Mouse (Mus musculus) lung, postnatal 4 days (tissue): ENCODE measurements around the gene Pdlim1.

ENCODE experiments used
- DNase-seq, 2 experiments: peaks; one replicate each; pipeline ENCODE4 v3.0.0; 2021

The Pdlim1 gene

DNA sequence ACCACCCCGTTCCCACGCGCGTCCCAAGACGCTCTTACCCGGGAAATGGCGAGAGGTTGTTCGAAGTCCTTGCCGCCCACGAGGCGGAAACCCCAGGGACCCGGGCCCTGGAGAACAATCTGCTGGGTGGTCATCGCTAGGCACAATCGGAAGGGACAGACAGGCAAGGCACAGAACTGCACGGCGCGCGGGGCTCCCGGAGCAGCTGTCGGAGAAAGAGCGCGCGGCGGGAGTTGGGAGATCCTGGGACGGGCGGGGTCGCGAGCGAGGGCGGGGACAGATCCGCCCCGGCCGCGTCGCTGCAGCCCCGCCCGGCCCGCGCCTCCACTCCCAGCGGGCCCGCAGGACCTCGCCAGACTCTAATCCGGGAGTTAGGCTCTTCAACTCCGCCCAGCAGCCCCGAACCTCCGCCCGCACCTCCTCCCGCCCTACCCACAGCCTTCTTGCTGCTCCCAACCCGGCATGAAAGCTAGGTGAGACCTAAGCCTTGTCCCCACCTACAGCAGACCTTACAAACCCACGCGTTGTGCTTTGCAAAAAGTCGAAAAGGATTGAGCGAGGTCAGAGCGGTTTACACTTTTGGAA is at the start of gene Pdlim1:
TSS of gene Pdlim1 (minus strand) at position 535 of the 585 bp plus-strand sequence.
- peak; percentile 84 to 90 for DNase-seq

DNA sequence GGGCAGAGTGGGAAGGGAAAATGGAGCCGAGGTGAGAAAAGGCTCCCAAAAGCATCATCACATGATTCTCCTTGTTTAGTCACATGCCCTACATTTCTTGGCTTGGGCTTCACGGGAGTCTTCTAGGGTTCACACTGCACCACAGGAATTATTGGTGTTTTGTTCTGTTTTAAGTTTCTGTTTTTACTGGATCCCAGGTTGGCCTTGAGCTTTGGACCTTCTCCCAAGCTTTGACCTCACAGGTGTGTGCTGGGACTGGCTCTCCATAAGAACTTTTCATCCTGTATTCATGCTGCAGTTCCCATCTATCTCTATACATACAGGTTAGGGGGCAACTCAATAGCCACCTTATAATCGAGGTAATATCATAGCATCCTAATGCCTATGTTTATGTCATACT is 47.6 kb upstream of the Pdlim1 start:
- DNase-seq = no peak

DNA sequence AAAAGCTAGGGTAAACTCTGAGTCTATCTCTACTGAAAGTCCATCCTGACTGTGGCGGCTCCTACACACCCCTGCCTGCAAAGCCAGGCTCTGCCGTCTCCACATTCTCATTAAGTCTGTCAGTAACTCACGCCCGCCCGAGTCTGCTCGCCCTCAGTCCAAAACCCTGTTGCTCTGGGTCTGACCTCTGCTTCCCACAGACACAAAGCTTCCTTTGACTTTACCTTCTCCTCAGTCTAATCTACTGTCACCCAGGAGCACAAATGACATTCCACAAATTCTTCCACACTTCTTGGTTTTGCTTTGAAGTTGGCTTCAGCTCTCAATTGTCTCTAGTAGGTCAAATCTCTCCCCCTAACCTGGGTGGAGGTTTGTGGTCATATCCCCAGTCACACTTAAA is 46.9 kb upstream of the Pdlim1 start:
- no peak for DNase-seq

DNA sequence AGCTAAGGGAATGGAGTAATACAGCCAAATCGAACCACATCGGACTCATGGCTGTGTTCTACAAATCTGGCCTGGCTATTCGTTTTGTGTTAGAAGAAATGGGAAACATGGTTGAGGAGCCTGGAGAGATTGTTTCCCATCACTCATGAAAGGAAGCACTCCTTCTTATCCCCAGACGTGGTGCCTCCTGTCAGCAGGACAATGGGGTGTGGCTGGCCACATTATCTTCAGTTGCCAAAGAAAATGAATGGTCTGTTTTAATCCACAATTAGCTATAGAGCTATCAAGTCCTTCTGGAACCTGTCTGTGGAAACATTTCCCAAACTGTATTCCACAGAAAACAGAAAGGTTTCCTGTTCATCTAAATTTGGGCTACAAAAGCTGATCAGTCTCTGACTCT is 45.4 kb upstream of the Pdlim1 start:
- no peak for DNase-seq

DNA sequence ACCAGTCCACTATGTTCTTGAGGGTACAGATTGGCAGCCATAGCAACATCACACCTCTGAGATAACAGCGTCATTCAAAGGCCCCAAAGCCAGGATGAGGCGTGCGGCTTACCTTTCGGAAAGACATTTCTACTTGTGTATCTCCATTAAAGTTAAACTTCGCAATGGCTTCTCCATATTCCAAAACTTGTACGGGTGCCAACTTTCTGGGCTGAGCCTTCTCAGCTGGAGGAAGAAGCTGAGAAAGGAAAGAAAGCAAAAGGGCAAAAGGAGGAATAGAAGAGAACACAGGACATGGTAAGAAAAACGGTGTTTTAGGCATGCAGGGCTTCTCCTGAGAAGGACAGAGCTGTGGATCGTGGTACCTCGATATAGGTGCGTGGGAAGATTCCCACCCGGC is 42.6 kb upstream of the Pdlim1 start:
- no peak for DNase-seq

DNA sequence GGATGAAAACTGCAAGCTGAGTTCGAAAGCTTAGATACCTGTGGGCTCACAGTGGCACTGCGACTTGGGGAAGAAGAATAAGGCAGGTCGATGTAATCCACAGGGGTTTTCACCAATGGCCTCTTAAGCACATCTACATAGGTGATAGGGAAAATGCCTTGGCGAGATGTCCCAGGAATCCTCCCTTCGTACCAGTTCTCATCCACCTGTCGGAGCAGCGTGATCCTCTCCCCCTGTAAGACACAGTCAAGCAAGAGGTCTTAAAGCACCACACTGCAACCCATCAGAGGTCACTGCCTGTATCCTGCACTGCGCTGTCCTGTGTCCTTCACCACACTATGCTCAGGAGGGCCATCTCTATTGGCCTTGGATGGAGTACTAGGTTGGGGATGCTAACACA is 40.0 kb upstream of the Pdlim1 start:
- DNase-seq = no peak

DNA sequence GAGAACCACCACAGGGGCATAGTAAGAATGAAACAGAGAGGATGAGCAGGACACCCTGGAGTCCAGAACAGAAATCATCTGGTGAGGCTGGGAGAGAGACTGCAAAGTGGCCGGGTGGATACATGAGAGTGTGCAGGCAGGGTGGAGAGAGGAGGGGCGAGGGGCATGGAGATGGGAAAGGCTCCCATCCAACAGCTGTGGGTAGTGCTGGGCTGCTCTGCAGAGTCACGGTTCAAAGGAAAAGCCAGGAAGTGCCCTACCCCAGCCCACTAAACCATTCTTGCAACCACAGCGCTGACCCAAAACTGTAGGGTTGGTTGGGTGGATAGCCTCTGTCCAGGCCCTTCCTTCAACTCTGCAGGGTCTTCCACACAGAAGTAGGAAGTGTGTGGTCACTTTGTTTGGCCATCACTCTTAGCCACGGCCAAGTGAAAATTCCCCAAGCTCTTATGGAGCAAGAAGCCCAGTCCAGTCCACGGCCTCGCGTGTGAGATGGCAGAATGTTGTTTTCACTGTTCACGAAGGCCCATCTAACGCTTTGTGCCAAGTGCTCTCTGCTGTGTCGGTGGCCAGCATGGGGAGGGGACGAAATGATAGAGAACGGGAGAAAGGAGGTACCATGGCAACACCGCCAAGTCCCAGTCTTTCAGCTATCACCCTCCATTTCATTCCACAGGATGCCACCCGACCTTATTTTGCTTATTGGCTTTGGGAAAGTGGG is 38.9 kb upstream of the Pdlim1 start:
- DNase-seq = no peak

DNA sequence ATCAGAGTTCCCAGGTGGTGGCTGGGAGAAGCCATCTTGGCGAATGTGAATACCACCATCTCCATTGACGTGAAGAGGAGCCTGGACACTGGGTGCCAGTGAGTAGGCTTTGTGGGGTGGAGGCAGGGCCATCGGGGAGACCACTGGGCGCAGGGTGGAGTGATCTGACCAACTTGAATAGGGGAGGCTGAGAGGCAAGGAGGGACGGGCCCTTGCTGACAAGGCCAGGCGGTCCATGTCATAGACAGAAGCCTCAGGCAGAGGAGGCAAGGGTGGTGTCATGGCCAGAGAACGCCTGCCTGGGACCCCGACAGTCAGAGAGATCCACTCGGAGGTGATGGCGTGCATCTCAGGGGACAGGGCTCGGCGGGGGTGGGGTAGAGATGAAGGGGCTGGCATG is 38.3 kb upstream of the Pdlim1 start:
- no peak for DNase-seq

DNA sequence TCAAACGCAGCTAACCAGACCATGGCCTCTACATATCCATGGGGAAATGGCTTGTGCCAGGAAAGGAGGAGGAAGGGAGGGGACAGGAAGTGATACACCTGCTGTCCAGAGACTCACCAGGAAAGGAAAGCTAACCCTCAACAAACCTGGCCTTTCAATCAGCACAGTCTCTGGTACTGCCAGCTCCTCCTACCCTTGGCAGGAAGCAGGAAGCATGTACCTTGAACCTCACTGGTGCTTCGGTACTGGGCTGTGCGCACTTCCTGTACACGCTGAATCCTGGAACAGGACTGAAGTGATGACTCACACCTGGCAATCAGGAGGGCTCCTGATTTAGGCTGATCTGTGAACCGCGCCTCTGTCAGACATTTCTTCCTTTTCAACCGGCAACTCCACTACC is 35.9 kb upstream of the Pdlim1 start:
- DNase-seq = no peak

DNA sequence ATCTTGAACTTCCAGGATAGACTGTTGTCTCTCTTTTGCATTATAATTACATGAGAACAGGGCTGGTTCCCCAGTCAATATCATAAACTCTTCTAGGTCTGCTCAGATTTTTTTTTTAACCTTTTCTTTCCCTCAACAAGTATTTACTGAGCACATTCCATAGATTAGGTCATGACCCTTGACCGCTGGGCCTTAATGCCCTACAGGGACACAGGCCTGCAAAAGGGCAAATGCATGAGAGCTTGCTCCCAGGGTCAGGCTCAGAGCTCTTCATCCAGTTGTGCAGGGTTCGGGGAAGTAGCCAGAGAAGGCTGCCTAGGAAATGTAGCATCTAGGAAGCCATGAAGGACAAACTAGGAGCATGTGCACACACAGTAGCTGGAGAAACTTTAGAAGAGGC is 35.0 kb upstream of the Pdlim1 start:
- DNase-seq = no peak

DNA sequence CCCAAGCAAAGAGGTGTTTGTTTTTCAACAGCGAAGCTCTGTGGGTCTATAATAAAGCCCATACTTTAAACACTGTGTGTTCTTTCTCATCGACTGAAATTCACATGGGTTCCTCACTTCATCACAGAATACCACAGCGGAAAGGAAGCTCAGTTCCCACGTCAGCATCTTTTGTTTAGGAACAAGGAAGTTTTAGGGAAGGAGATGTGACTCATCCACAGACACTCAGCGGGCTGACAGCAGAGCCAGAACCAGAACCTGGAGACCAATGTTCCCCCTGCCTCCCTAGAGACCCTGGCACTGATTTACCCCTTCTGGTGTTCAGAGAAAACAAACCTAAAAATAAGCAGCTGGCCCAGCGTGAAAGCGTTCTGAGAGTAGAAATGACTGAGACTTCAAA is 33.8 kb upstream of the Pdlim1 start:
- no peak for DNase-seq

DNA sequence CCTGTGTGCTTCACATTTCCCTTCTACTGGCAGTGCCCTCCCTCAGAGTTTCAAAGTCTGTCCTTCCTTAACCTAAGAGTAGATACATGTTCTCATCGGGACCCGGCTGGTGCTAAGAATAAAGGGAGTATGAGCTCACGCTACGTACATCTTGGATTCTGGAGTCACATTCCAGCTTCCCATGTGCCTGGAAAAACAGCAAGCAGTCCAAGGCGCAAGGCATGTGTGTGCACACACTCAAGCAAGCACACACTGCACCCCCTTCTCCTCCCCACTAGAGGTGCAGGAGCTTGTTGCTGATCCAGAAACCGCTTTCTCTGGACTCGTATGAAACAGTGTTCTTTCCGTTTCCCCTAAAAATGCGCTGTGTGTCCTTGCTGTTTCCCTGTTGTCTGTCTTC is 31.3 kb upstream of the Pdlim1 start:
- peak in 1 of 2 experiments; percentile 19 for DNase-seq

DNA sequence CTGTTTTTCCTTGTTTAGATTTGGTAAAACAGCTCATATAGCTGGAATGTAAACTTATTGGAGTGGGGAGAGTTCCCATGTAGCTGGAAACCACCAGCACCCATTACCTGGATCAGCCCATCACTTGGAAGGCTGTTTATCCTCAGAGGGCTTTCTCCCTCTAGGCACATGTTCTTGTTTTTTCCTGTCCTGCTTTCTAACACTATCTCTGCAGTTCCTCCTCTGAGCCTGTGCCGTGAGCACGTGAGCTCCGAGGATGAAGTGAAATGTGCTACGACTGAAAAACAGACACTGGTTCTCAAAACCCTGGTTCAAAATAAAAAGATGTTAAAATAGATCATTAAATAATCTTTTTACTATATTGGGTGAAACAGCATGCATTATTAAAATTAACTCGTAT is 30.8 kb upstream of the Pdlim1 start:
- DNase-seq = no peak

DNA sequence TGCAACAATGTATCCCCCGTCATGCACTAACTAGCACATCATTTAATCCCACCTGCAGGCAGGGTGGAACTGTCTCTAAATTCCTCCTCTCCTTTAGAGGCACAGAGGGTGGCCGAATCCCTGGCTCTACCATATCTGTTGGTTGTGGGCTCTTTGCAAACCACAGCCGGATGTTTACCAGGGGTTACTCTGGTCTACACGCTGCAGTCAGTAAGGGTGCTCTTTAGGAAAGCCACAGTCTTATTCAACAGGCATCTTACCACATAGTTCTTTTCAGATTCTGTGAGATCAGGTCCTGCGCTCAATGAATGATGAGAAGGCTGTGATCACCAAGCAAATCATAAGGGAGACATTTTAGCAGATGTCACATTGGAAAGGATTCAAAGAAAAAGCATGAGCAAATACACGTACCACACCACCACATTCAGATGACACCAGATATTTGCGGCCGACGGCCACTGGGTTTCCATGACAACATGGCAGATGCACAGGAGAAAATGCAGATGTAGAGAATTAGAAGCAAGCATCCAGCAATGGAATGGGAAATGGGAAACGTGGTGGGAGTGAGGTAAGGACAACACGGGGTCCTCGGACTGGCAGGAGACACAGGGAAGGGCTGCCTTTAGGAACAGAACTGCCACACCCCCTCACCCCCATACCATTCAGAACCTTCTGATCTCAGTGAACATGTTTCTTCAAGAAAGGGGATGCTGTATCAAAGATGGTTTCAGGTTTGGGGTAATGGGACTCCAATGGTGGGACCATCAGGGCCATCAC is 28.5 kb upstream of the Pdlim1 start:
- DNase-seq = no peak

DNA sequence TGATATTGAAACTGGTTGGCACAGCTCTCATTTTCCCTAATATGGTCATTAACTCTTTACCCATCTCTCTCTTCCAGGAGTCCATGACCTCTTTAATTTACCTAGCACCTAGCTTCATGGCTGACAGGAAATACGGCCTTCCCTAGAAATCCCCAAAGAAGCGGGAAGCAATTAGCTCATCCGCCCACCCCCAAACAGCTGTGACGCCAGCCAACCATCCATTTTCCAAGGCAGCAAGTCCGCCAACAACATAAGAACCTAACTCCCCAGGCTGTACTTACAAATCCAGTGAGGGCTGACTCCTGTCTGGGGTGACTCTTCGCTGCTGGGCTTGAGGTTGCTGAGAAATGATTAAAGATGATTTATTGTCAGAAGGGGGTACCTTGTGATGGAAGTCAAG is 27.5 kb upstream of the Pdlim1 start:
- DNase-seq = no peak

DNA sequence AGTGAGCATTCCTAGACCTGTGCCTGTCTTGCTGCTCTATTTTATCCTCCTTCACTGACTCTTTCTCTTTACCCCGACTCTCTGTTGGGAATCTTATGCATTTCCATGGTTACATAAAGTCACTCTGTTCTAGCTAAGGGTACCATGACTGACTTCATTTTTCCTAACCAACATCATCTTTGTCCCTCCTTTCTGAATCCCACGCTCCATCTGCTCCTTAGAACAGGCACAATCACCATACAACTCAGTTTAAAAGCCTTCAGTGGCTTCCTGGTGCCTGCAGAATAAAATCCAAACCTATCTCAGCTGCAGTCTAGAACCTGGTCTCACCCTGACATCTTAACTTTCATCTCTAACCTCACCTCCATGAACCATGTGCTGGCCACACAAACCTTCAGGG is 26.9 kb upstream of the Pdlim1 start:
- no peak for DNase-seq

DNA sequence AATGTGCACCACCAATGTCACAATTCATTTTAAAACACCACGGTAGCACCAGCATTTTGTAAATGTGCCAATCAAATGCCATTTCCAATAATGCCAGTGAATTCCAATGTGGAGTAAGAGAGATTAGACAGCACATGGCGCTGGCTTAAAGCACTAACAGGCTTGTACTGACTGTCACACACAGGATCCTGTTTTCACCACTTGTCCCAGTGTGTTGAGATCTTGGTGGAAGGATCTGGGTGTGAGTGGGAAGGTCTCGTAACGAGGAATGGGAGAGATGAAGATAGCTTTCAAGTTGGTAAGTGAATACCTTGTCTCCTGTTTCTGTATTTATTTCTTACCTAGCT is 26.1 kb upstream of the Pdlim1 start:
- no peak for DNase-seq

DNA sequence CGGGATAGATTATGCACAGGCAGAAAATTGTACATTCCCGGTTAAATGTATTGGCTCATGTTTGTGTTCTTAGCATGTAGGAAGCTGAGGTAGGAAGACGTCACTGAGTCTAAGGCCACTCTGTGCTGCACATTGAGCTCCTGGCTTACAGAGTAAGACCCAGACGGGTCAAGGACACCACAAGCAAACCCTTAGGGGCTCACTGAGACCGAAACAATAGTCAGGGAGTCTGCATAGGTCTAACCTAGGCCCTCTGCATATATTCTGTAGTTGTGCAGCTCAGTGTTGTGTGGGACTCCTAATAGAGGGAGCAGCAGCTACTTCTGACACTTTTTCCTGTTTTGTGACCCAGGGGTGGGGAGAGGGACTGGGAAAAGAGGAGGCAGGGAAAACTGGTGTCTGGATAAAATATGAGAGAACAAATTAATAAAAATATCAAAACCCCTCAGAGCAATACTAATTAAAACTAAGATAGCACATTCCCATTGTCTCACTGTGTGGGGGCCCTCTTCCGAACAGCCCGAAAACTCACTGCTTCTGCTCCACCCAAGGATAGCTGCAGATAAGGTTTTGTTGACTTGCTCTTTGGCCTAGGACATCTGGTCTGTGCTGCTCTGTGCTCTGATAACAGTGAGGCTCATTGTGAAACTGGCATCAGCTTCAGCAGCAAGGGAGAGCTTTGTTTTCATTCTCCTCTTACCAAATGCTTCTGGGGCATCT is 25.6 kb upstream of the Pdlim1 start:
- DNase-seq = no peak

DNA sequence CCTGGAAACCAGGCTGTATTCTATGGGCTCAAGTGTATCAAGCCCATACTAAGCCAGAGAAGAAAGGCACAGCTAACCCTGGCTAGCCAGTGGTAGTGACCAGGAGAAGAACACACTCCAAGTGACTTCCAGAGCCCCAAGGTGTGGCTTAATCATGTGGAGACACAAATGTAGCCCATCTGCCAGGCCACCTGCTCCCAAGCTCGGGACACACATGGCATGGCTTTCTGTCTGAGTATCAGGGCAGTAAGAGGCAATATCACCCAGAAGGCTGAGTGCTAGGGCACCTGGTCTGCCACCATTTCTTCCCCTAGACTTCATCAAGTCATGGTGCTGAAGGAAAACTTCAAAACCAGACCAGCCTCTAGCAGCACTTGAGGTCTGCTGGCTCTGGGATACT is 22.6 kb upstream of the Pdlim1 start:
- DNase-seq = no peak

DNA sequence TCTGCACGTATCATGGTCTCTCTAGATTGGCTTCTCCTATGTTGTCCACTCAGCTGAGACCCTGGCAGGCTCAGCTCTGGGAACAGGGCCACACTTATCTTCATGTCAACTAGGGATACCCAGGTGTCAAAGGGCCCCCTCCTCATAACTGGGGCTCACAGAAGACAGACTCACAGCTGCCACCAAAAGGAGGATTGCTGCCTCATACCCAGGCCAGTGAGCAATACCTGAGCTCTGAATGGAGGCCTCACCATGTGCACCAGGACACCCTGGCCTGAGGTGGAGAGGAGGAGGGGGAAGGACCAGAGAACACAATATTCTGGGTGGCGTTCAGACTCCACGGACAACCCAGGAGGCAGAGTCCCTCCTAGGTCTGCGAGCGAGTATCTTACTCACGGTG is 22.1 kb upstream of the Pdlim1 start:
- DNase-seq = no peak

DNA sequence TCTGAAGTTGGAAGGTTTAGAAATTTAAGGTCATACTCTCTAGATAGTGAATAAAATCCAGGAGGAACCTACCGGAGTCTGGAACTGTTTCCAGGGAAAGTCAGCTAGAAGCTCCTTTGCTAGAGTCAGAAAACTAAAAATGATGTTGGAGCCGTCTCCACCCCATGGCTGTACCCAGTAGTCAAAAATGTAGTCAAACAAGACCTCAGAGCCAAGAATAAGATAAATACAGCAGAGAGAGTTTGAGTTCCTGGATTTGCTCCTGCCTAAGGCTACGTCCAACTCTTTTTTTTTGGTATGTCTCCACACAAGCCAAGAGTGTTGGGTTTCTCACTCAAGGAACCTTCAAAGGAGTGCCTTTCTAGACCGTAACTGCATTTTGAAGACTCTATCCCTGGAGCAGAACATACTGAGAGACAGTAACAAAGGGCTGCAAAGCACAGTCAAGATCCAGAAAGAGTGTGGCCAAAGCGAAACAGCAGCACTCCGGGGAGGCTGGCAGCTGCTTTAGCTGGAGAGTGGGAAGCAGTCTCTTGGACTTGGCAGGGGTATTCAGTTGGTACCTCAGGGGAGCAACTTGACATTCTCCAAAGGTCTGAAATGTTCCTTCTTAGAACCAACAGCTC is 18.6 kb upstream of the Pdlim1 start:
- no peak for DNase-seq

DNA sequence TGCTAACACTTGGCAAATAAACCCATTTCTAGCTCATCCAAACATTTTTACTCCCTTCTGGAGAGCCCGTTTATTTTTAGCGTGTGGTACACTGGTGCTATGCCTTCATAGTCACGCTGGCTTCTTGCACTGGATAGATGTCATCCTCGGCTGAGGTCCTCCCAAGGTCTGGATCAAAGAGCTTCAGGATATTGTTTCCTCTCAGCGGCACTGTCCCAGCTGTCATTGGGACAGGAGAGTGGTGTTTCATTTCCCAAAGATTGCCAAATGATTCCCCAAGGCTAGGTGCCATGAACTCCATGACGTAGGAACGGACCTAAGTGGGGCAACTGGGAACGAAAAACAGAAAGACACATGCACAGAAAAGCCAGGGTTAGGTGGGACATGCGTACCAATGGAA is 16.8 kb upstream of the Pdlim1 start:
- DNase-seq = no peak

DNA sequence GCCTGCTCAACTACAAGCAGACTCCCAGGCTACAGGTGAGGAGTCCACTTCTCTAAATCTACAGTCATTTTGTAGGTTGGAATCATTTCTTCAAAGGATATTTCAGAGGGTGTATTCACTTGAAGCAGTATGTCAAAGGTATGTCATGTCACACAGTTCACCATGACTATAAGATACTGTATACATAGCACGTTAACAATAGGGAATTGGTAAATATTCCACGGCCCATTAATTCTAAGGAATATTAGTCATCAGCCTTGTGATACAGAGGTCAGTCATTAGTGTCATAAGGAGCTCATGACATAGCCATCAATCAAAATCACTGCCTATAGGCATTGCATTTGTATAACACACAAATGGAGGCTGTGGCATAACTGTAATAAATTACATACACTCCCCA is 13.1 kb upstream of the Pdlim1 start:
- no peak for DNase-seq
